Mouse (Mus musculus) liver, embryonic 16.5 days (tissue): ENCODE data around the gene Lrrc46. TPM values are rescaled to one million over a fixed set of nuclear protein-coding genes. Genes with fewer than 3 reads are reported as not detected.
A peak's percentile ranks its signal among the peaks of the same experiment; 100 is the strongest.

Source experiments
- ATAC-seq: fragments of 200-750 bp; cut with Nextera tagmentation; 2 replicates; pipeline ENCODE4 v1.8.0; 2017; ENCODE audit warnings: low read depth, mild to moderate bottlenecking, moderate number of reproducible peaks, moderate library complexity
- H3K27ac ChIP-seq: fragments of 300-500 bp; sonication (generic); 2 replicates; pipeline ENCODE4 v1.5.1; 2014; ENCODE audit warnings: mild to moderate bottlenecking, low read length
- H3K27me3 ChIP-seq: fragments of 300-500 bp; sonication (generic); 2 replicates; pipeline ENCODE4 v1.6.1; 2014; ENCODE audit warnings: low read depth, low read length, mixed read lengths; ENCODE audit not compliant: control insufficient read depth, insufficient read depth
- H3K36me3 ChIP-seq: fragments of 300-500 bp; sonication (generic); 2 replicates; pipeline ENCODE4 v1.6.1; 2014; ENCODE audit warnings: mild to moderate bottlenecking; ENCODE audit not compliant: control insufficient read depth, insufficient read depth
- H3K4me1 ChIP-seq: fragments of 300-500 bp; sonication (generic); 2 replicates; pipeline ENCODE4 v1.6.1; 2014; ENCODE audit warnings: low read depth, low read length, mixed read lengths; ENCODE audit not compliant: control insufficient read depth
- H3K4me2 ChIP-seq: fragments of 300-500 bp; sonication (generic); 2 replicates; pipeline ENCODE4 v1.6.1; 2014; ENCODE audit warnings: low read depth, low read length, mixed read lengths
- H3K4me3 ChIP-seq: fragments of 300-500 bp; sonication (generic); 2 replicates; pipeline ENCODE4 v1.5.1; 2014; ENCODE audit warnings: low read depth, mild to moderate bottlenecking, low read length
- H3K9ac ChIP-seq: fragments of 300-500 bp; sonication (generic); 2 replicates; pipeline ENCODE4 v1.6.1; 2014; ENCODE audit warnings: low read depth, low read length
- H3K9me3 ChIP-seq: fragments of 300-500 bp; sonication (generic); replicated peaks from 2 replicates; pipeline ENCODE4 v1.6.1; 2016; ENCODE audit warnings: low read length; ENCODE audit not compliant: control insufficient read depth
- WGBS: fragments of 180-500 bp; shearing (Covaris S2); extraction: QIAGEN DNeasy Blood & Tissue Kit; methylation state at CpG from one replicate; pipeline ENCODE4 v1.1.7; 2014; ENCODE audit not compliant: insufficient replicate concordance; 5-methylcytosine and 5-hydroxymethylcytosine counted together
- polyA plus RNA-seq: library from polyadenylated mRNA; unstranded; fragments of >200 nt; fragmentation: Nextera tagmentation; extraction: Ambion mirVana; gene quantifications from 2 replicates; pipeline ENCODE4 v1.2.1, GENCODE M21; 2015

Lrrc46 gene
- polyA plus RNA-seq, 1 experiment from 2014 or later: 0.41 TPM

DNA sequence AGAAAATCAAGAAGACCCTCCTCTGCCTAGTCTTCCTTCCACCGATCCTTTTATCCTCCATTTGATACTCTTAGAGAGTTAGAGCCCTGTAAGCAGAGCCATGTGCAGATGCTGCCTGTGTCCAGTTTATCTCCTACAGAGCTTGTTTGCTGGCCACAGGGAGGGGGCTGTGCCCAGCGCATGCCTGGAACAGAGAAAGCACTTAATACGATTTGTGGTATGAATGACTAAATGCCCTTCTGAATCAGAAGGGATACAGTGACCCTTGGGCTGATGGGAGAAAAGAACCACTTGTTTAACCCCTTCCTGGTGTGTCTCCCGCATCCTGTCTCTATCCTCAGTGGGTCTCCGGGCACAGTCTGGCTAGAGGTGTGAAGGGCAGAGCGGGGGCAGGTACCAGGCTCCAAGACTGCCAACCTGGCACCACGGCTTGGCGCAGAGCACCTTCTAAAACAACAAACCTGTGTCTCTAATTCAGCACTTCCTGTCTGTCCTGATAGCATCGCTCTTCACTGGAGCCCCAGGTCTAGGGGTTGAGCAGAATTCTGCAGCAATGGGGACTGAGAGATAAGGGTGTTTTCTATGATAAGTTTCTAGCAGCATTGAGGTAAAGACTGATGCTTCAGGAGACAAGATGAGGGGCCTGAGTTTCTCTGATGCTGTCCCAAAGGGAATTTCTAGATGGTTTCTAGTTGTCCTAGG is 34.0 kb downstream of the Lrrc46 start:
- peaks cover 19% of the 10 kb centered on the region for H3K27me3 ChIP-seq
- H3K4me2 ChIP-seq: no peak overlapping the region
- no peaks in the 10 kb centered on the region for H3K4me1 ChIP-seq
- no peaks in the 10 kb centered on the region for H3K36me3 ChIP-seq
- H3K9me3 ChIP-seq: no peaks in the 10 kb centered on the region
- no peak overlapping the region for H3K4me3 ChIP-seq
- 44% methylated on average over 9 of the region's 9 CpGs for WGBS
- ATAC-seq: no peak
- no peak overlapping the region for H3K27ac ChIP-seq
- no peak overlapping the region for H3K9ac ChIP-seq

GRCm38 (mm10) chr11:97003170-97003569 is 38.0 kb downstream of the Lrrc46 start:
- Histone ChIP-seq H3K9ac (no peak overlapping the region), H3K4me3 (no peak overlapping the region), H3K27ac (no peak overlapping the region), H3K36me3 (no peaks in the 10 kb centered on the region), H3K4me2 (no peak overlapping the region), H3K4me1 (no peaks in the 10 kb centered on the region), H3K27me3 (peaks cover 17% of the 10 kb centered on the region), H3K9me3 (no peaks in the 10 kb centered on the region)
- ATAC-seq: no peak
- WGBS: 32% methylated on average over 5 of the region's 5 CpGs

- H3K27me3 ChIP-seq: peaks cover 35% of the 10 kb centered on the region
- no peaks in the 10 kb centered on the region for H3K4me1 ChIP-seq
- no peak overlapping the region for H3K27ac ChIP-seq
- peak overlapping the region; percentile 34 for H3K4me3 ChIP-seq
- 8% methylated on average over 30 of the region's 30 CpGs for WGBS
- no peak overlapping the region for H3K9ac ChIP-seq
- no peaks in the 10 kb centered on the region for H3K9me3 ChIP-seq
- peak overlapping the region; percentile 44 for H3K4me2 ChIP-seq
- ATAC-seq: peak; percentile 66
- no peaks in the 10 kb centered on the region for H3K36me3 ChIP-seq
Observed at GRCm38 (mm10) chr11:96997380-96997956, 43.7 kb downstream of the Lrrc46 start.

DNA sequence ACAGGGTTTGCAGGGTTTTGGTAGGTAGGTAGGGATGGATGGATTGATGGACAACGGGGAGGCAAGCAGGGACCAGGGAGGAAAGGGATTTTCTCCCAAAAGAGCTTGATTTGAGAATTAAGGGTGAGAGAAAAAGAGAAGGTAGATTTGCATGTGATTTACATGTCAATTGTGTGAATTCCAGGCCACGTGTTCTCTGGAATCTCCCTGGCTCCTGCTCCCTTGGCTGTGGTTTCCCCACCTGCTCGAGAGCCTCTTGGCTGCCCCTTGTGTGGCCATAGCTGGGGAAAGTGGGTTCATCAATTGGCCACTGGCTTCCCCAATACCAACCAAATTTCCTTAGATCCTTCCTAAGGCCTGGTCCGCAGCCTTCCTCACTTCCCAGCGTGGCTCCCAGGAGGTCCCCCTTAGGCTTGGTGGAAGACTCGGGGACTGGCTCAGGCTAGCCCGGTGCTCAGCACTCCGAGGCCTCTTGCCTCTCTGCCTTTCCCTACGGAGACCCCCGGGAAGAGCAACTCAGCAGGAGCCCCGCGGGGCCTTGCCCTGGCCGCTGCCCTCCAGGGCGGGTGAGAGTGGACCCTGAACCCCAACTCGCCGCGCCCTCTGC is 44.3 kb downstream of the Lrrc46 start:
- WGBS: 22% methylated on average over 17 of the region's 17 CpGs
- Histone ChIP-seq H3K36me3 (no peaks in the 10 kb centered on the region), H3K27ac (no peak overlapping the region), H3K4me2 (peak overlapping the region; percentile 44), H3K9ac (no peak overlapping the region), H3K4me3 (peak overlapping the region; percentile 34), H3K4me1 (no peaks in the 10 kb centered on the region), H3K27me3 (peaks cover 35% of the 10 kb centered on the region), H3K9me3 (no peaks in the 10 kb centered on the region)
- no peak for ATAC-seq

DNA sequence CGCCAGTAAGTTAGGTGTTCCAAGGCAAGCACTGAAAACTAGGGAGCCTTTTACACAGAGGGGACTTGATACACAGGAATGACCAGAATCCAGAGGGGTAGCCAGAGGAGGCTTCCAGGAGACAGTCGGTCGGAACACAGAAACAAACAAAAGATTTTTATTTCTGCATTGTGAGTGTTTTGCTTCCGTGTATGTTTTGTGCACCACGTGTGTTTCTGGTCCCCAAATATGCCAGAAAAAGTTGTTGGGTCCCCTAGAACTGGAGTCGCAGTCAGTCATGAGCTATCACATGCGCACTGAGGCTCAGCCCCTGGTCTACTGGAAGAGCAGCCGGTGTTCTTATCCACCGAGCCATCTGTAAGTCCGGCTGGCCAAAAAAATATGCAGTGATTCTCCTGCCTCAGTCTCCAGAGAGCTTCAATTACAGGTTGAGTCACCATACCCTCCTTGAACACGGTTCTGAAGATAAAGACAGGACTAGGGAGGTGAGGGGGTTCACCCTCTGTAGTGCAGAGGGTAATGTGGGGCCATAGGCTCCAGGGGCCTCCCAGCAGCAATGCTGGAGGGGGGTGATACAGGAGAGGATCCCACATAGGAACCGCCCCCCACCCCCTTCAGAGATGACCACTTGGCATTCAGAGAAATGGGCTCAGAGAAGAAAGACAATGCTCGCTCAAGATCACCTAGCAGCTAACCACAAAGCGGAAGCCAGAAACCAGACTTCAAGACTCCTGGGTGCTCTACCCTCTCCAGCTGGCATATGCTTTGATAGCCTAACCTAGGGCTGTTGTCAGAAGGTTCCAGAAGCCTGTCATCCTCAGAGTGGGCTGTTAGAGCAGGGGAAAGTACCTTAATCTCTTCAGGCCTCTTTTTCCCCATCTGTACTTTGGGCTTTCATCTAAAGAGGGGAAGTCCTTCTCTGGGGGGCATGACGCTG is 45.1 kb downstream of the Lrrc46 start:
- 37% methylated on average over 15 of the region's 15 CpGs for WGBS
- Histone ChIP-seq H3K36me3 (no peaks in the 10 kb centered on the region), H3K9ac (no peak overlapping the region), H3K4me3 (no peak overlapping the region), H3K9me3 (no peaks in the 10 kb centered on the region), H3K27me3 (peaks cover 35% of the 10 kb centered on the region), H3K27ac (no peak overlapping the region), H3K4me1 (no peaks in the 10 kb centered on the region), H3K4me2 (no peak overlapping the region)
- no peak for ATAC-seq

DNA sequence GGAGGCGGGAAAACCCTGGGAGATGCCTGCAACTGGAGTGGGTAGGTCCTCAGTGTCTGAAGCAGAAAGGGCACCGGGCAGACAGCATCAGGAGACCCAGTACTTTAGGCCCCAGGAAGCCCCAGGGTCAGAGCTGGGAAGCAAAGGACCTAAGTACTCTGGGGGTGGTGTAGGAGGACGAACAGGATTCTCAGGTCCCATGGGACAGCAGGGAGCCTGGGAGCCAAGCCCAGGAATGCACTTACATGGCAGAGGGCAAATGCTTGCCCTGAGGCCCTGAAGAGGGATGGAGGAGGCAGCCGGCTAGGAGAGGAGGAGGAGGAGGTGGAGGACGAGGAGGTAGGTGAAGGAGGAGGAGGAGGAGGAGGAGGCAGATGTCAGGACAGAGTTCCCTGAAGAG is 46.2 kb downstream of the Lrrc46 start:
- 34% methylated on average over 5 of the region's 5 CpGs for WGBS
- no peak for ATAC-seq
- H3K27me3 ChIP-seq: peaks cover 32% of the 10 kb centered on the region
- H3K9me3 ChIP-seq: no peaks in the 10 kb centered on the region
- no peak overlapping the region for H3K4me3 ChIP-seq
- H3K27ac ChIP-seq: no peak overlapping the region
- H3K36me3 ChIP-seq: no peaks in the 10 kb centered on the region
- H3K4me1 ChIP-seq: no peaks in the 10 kb centered on the region
- no peak overlapping the region for H3K4me2 ChIP-seq
- no peak overlapping the region for H3K9ac ChIP-seq

DNA sequence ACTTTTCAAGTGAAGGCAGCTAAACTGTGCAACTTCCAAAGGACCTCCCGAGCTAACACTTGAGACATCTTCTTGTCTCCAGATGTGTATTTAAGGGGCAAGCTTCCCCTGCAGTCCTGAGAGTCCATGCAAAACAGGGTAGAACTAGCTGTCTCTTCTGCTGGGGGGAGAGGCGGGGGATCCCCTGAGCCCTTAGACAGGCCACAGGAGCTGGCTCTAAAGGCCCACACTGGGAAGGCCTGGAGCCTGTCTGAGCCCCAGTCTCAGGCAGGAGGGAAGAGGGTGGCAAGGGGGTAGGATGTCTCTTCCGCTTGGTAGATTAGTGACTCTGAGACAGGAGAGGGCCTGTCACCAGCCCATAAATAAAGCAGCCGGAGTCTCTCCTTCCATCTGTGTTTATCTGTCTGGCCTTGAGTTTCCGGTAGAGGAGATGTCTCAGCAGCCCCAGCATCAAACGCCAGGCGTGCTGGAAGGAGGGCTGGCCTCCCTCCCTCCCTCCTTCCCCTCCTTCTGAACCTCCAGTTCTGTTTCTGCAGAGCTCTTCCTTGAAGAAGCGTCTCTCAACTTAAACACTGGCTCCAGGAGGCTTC is 48.4 kb downstream of the Lrrc46 start:
- H3K4me3 ChIP-seq: no peak overlapping the region
- no peak overlapping the region for H3K27ac ChIP-seq
- no peak overlapping the region for H3K4me2 ChIP-seq
- H3K27me3 ChIP-seq: peaks cover 29% of the 10 kb centered on the region
- H3K36me3 ChIP-seq: no peaks in the 10 kb centered on the region
- H3K9me3 ChIP-seq: no peaks in the 10 kb centered on the region
- ATAC-seq: no peak
- no peak overlapping the region for H3K9ac ChIP-seq
- no peaks in the 10 kb centered on the region for H3K4me1 ChIP-seq
- WGBS: 18% methylated on average over 8 of the region's 8 CpGs

DNA sequence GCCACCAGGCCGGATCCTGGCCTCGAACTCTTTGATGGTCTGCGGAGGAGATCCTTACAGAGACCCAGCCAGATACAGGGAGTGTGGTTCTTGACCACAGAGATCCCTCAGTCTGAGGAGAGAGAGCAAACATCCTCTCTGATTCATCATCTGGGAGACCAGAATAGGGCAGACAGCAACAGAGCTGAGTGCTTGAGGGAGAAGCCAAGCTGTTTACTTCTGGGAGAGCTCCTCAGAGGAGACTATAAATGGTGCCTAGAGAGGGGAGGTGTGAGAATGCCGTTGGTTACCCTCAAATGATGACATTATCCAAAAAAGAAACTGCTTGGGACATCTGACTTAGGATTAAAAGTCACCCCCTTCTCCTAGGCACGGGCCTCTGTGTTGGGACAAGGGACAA is 49.7 kb downstream of the Lrrc46 start:
- WGBS: 53% methylated on average over 5 of the region's 5 CpGs
- no peak overlapping the region for H3K4me3 ChIP-seq
- H3K36me3 ChIP-seq: no peaks in the 10 kb centered on the region
- peaks cover 27% of the 10 kb centered on the region for H3K27me3 ChIP-seq
- no peak overlapping the region for H3K4me2 ChIP-seq
- no peak for ATAC-seq
- no peak overlapping the region for H3K27ac ChIP-seq
- H3K9ac ChIP-seq: no peak overlapping the region
- H3K4me1 ChIP-seq: peaks cover 2% of the 10 kb centered on the region; the same call in 1 of the 2 replicates
- no peaks in the 10 kb centered on the region for H3K9me3 ChIP-seq
